Mouse (Mus musculus): ENCODE results near the gene Ski.

Gene Ski

GRCm38 (mm10) chr4:155213752-155214054, 8.7 kb downstream of the Ski start:
- DNase-seq = no peak

- no peak for DNase-seq
These were observed 9.2 kb downstream of the Ski start for GRCm38 (mm10) chr4:155213052-155213751.

- DNase-seq = no peak
These were observed 12.9 kb downstream of the Ski start for GRCm38 (mm10) chr4:155209494-155209893.

DNA sequence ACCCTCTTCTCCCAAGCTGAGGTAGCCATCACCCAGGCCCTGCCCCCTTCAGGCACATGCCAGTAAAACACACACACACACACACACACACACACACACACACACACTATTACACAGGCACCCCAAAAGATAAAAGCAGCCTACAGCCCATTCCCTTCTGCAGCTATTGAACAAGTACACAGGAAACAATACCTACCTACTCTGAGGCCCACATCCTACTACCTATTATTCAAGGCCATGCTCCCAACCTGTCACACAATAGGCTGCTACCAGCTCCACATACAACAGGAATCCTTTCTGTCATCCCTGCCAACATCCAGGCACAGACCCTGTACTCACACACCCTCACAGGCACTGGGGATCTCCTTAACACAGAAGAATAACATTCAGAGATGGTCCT, 13.3 kb downstream of the Ski start:
- no peak for DNase-seq

DNA sequence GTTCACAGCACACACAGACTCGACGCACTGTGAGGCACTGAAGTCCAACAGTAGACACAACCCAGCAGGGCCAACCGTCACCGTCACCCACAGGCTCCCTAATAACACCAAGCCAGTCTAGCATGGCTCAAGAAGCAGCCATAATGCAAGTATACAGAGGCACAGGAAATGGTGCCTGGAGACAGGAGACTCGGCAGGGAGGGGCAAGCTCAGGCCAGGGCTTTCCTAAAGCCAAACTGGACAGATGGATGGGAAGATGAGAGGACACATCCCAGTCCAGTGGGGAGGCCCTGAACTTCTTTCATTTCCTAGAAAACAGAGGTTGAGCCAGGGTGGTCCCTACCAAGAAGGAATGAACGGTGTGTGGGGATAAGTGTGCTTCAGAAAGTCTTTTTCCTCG, 13.8 kb downstream of the Ski start:
- no peak for DNase-seq

GRCm38 (mm10) chr4:155207841-155208240, 14.6 kb downstream of the Ski start:
- DNase-seq = no peak

- no peak for DNase-seq
These were observed 15.9 kb downstream of the Ski start for GRCm38 (mm10) chr4:155206498-155206897.

- DNase-seq = peak; percentile 53 to 78
These were observed 16.5 kb downstream of the Ski start for GRCm38 (mm10) chr4:155205919-155206318.

DNA sequence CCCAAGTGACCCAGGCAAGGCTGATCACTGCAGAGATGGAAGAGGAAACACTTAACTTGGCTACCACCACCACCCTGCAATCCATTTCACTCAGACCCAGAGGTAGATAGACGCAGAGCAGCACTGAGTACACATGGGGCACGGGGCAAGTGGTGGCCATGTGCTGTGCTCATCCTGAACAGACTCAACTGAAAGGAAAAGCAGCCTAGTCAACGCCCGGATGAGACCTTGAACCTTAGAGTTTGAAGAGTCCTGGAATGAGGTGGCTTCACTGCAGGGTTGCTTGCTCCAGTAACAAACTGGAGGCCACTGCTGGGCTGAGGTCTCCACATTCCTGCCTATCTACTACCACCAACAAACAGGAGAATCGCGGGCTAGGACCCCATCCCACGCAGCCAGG, 20.6 kb downstream of the Ski start:
- DNase-seq = no peak

DNA sequence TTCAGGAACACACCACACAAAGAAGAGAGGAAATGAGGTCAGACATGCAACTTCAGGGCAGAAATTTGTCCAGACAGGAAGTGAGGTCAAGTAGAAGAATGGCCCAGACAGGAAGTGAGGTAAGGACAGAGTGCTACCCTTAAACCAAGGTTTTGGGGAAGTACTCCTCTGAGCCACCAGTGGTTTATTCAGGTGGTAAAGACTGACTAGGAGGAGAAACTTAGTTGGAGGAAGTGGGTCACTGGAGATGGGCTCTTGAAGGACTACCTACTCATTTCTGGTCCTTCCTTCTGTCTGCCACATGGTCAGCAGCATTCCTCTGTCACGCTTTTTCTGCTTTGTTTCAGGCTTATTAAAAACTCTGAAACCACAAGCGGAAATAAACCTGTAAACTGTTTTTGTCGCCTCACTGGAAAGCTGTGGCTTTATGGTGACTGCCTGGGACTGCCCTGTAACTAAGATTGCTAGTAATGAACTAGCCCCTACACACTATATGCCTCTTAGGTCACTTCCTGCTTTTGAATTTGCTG, 21.5 kb downstream of the Ski start:
- peak in 1 of 2 experiments; percentile 54 for DNase-seq

- peak; percentile 51 to 54 for DNase-seq
These were observed 24.7 kb downstream of the Ski start for GRCm38 (mm10) chr4:155197726-155198125.

GRCm38 (mm10) chr4:155195204-155195603, 27.2 kb downstream of the Ski start:
- DNase-seq = no peak

- no peak for DNase-seq
These were observed 32.1 kb downstream of the Ski start for GRCm38 (mm10) chr4:155190275-155190674.

DNA sequence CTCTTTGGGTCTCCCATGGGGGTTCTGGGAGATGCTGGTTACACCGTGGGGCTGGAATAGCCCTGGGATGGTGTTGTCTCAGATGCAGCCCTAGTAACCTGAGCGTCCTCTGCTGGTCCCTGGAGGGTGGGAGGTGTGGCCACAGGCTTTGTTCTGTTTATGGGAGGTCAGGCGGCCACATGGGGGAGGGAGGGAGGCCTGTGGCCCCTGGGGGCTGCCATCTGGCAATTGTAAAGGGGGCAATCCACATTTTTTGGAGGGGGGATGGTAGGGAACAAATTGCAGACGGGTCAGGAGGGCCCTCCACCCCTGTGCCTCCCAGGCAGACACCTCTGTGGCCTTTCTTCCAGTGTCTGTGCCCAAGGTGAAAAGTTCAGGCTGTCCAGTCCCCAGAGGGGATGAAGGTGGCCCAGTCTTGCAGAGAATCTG, 32.7 kb downstream of the Ski start:
- DNase-seq = peak in 1 of 2 experiments; percentile 46

DNA sequence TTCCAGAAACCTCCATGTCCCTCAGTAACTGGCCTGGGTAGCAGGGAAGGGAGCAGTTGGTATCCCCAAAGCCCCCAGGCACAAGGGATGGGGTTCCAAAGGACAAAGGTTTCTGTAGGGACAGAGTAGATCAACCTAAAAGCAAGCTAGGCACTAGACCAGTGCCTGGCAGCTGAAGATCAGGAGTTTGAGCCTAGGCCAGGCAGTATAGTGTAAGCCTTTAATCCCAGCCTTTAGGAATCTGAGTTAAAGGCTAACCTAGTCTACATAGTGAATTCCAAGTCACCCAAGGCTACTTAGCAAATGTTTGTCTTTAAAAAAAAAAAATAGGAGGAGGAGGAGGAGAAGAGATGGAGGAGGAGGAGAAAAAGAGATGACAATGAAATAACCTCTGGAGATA, 33.6 kb downstream of the Ski start:
- DNase-seq = no peak

GRCm38 (mm10) chr4:155188341-155188740, 34.1 kb downstream of the Ski start:
- DNase-seq = no peak

- DNase-seq = peak; percentile 55 to 57
These were observed 35.2 kb downstream of the Ski start for GRCm38 (mm10) chr4:155187192-155187674.

DNA sequence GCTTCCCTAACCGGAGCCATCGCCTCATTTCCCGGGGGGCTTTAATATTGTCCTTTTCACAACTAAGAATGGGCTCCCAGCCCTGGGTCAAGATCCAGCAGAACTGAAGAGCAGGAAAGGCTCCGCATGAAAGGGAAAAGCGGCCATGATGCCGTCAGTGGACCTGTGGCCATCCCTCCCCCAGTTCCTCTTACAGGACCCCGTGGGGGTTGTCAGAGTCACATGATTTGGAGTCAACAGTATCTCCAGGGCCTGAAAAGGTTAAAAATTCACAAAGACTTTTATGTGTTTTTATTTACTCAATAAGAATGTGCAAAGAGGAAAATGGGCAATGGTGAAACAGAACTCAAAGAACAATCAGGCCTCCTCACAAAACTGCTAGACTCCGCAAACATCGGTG, 36.5 kb downstream of the Ski start:
- DNase-seq = no peak

DNA sequence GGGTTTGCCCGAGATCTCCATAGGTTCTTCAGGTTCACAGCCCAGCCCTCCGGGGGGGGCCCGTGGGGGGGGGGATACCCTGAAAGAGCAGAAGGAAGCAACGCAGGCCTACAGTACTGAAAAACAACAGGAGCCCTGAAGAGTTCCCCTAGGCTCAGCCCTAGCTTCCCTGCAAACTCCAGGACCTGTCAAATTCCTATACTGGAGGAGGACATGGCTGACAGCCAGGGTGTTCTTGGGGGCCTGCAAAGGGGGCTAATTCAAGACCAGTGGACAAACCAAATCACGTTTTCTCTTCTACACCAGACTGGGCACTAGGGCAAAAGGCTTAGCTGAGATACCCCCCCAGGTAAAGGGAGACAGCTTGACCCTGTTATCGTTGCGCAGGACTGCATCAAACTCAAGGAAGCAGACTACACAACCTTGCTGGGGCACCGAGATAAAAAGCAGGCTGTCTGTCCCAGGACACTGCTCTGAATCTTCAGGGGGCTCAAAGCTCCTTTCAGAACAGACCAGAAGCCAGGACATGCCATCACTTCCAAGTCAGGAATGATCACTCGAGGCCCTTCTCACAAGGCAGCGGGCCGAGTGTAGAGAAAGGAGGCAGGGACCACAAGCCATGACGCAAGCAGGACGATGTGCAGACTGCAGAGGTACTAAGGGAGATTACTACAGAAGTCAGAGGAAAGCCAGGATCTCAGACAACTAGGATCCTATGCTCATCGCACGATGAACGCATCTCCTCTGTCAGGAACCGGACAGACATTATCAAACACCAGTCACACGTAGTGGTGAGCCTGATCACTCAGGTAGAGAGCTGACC, 37.9 kb downstream of the Ski start:
- DNase-seq = no peak

- DNase-seq = no peak
These were observed 39.2 kb downstream of the Ski start for GRCm38 (mm10) chr4:155183201-155183600.

DNA sequence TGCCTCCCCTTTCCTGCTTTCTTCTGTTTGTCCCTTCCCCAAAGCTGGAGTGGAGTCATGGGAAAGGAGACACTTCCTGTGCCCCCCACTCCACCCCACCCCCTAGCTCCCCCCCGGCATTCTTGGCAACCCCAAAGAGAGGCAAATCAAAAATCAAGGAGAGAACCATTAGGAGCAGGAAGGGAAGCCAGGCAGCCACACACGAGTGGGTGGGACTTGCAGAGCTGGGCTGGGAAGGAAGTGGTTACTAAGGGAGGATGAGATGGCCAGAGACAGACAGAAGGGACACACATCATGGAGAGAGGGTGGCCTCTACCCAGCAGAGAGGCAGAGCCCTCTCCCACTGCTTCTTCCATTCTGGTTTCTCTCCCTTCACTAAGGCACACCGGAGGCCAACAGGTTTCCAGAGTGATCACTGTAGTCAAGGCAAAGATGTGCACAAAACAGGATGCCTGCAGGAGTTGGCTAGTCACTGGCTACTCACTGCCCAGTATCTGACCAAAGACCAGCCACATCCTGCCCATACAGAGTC, 43.3 kb downstream of the Ski start:
- DNase-seq = peak; percentile 67 to 81

GRCm38 (mm10) chr4:155178274-155178673, 44.1 kb downstream of the Ski start:
- DNase-seq = peak; percentile 83 to 87

DNA sequence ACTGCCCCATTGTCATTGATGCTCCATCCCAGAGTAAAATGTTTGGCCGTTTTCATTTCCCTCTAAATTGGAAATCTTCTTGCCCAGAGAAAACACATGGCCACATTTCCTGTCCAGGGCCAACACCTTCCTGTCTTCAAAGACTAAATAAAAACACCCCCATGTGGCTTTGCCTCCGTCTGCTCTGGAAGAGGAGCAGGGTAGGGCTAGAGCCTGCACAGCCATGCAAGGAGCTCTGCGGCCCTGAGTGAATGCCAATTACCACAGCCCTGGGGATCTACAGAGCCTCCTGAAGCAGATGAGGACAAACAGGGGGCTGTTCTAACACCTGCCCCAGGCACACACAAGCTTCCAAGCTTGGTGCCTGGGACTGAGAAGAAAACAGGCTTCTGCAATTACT, 46.2 kb downstream of the Ski start:
- DNase-seq = no peak

All from lung, postnatal 4 days (tissue).